Mouse (Mus musculus) limb, embryonic 10.5 days (tissue): Measurements from ENCODE around the gene Tra2a. TPM values are rescaled to one million over a fixed set of nuclear protein-coding genes. Genes with fewer than 3 reads are reported as not detected.

Experiments used
- polyA plus RNA-seq: library from polyadenylated mRNA; unstranded; fragments of >200 nt; fragmentation: Nextera tagmentation; extraction: Ambion mirVana; gene quantifications from 2 replicates; pipeline ENCODE4 v1.2.1, GENCODE M21; 2016

Gene Tra2a
- polyA plus RNA-seq, 1 experiment from 2014 or later, result 128 TPM

Other genes with a start within 250 kb of the Tra2a start
- gene Gpnmb, start 227.5 kb downstream of the Tra2a start, polyA plus RNA-seq, result 0.23 and 0.33 TPM in 2 replicates
- gene Malsu1, start 190.2 kb downstream of the Tra2a start, polyA plus RNA-seq, result 69.1 and 69.8 TPM in 2 replicates
- 148 and 149 TPM in 2 replicates for gene Igf2bp3, start 49.1 kb downstream of the Tra2a start, polyA plus RNA-seq
- gene Ccdc126, start 55.2 kb upstream of the Tra2a start, polyA plus RNA-seq, result 4.3 and 5.2 TPM in 2 replicates
- 3.9 and 4.6 TPM in 2 replicates for gene Fam221a, start 103.7 kb upstream of the Tra2a start, polyA plus RNA-seq
- not detected in 2 replicates for gene Stk31, start 131.6 kb upstream of the Tra2a start, polyA plus RNA-seq